Mouse (Mus musculus) embryonic fibroblast, embryonic 13.5 days (primary cell): ENCODE measurements at regions not wholly inside any gene's neighbourhood (a gene's known extent, or its start where the extent isn't known, plus 50 kb on each side); places are given as distances from the start of the nearest gene placed in this dataset.

Source experiments
- CTCF ChIP-seq: IDR thresholded peaks from 2 replicates; pipeline ENCODE4 v1.5.1; 2011; ENCODE audit warnings: mild to moderate bottlenecking, control low read depth, low read length, moderate library complexity, borderline replicate concordance; ENCODE audit not compliant: insufficient read depth
- POLR2A ChIP-seq: IDR thresholded peaks from 2 replicates; pipeline ENCODE4 v1.6.1; 2011; ENCODE audit warnings: low read depth, mild to moderate bottlenecking, control low read depth, low read length, moderate library complexity

DNA sequence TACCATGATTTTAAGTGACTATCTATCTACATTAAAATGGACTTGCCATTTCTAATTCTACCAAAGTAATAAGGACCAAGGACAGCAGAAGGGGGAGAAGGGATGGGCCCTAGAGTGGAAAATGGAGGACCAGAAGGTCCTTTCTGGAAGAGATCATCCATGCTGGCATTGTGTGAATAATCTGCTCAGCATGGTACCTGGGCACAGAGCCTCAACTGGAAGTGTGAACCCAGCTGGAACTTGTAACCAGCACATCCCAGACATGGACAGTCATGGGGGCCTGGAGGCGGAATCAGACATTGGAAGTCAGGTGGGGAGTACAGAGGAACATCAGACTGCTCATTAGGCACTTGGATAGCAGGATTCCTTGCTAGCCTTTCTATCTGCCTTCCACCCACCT is 963.3 kb downstream of the Fam19a2 start:
- TF ChIP-seq CTCF (no peak), POLR2A (no peak)
